Mouse (Mus musculus) cerebellum, adult 9-10 months (tissue): Measurements from ENCODE around the gene Slc25a13.

Experiments
- DNase-seq: peaks from one replicate; pipeline ENCODE4 v3.0.0; 2022

The Slc25a13 gene

GRCm38 (mm10) chr6:6105586-6105985, 111.4 kb downstream of the Slc25a13 start:
- DNase-seq = no peak

GRCm38 (mm10) chr6:6103469-6103868, 113.5 kb downstream of the Slc25a13 start:
- no peak for DNase-seq

DNA sequence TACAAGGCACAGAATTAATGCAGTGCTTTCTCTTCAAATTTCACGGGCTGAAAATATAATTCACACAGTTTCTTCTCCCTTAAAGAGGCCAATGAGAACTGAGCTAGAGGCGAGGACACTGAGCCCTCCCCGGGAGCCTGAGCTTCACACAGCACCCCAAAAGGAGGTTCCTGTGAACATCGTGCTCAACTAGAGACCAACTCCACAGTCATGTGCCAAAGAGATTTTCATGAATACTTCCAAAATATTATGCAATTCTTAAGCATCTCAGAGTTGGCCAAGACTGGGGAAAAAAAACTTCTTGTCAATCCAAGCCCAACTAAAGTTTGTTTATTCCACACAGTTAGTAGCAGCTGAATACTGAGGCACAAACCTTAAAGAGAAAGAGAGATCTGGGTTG, 115.4 kb downstream of the Slc25a13 start:
- DNase-seq = no peak

DNA sequence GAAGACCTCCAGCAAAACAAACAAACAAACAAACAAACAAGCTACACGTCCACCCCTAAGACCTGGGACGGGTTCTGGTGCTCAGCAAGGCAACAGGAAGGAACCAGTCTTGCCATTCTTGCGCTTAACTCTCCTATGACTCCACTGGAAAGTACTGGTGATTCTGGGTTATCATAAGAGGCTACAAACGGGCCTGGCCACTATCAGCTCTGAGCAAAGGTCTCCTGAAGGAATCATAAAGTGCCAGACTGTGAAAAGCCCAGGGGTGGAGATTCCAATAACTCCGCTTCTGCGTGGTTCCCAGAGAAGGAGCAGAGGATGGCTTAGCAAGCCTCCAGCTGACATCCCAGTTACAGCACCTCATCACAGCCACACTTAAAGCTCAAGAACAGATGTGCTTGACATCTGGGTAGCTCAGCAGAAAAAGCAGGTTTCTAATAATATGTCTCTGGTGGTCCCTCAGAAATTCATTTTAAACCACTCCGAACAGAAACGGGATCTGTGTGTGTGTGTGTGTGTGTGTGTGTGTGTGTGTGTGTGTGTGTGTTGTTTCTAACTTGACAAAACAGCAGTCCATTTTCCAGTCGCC, 116.0 kb downstream of the Slc25a13 start:
- DNase-seq = no peak

DNA sequence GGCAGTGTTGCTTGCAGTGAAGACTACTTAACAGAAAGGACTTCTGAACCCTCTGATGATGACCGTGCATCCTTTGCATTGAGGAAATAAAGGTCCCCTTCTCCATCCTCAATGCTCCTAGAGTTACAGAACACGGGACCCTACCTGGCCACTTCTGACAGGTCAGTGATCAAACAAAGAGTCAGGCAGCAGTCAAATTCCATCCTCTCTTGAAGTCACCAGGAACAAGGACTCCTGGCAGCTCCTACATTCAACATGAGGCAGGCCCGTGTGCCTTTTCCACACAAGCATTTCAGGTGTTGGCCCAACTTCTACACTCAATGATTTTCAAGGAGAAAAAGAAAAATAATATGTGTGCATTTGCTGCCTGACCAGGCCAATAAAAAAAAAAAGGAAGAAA, 123.0 kb downstream of the Slc25a13 start:
- no peak for DNase-seq

DNA sequence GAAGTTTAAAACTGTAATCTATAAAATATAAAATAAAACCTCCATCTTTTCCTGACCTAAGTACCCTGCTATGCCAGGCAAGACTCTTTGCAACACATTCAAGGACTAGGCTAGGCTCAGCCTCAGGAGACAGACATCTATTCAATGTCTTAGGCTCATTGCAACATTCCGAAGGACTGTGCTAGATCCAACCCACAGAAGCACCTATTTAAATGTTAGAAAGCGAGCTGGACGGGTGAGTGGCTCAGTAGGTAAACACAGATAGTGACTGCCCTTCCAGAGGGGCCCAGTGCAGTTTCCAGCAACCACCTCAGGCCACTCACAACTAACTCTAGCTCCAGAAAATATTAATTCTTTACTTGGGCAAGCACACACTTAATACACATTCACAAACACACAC, 123.5 kb downstream of the Slc25a13 start:
- no peak for DNase-seq

GRCm38 (mm10) chr6:6092497-6092896, 124.5 kb downstream of the Slc25a13 start:
- DNase-seq = no peak

GRCm38 (mm10) chr6:6091016-6091415, 126.0 kb downstream of the Slc25a13 start:
- DNase-seq = no peak

DNA sequence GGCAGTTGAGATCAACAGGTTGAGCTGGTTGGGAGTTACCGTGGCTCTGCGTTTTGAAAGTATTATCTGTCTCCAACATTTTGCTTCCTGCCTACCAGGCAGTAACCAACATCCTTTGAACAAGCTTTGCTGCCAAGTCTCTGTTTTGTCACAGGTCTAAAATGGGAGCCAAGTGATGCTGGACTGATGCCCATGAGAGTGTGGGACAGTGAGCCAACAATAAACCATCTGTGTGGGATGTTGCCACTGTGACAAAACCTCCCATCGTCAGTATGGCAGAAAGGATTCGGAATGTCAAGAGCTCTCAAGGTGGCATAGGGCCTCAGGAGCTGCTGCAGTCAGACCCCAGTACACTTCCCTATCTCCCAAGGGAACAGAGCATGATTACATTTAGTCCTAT, 128.8 kb downstream of the Slc25a13 start:
- peak; percentile 83 for DNase-seq

GRCm38 (mm10) chr6:6080484-6080883, 136.5 kb downstream of the Slc25a13 start:
- no peak for DNase-seq

DNA sequence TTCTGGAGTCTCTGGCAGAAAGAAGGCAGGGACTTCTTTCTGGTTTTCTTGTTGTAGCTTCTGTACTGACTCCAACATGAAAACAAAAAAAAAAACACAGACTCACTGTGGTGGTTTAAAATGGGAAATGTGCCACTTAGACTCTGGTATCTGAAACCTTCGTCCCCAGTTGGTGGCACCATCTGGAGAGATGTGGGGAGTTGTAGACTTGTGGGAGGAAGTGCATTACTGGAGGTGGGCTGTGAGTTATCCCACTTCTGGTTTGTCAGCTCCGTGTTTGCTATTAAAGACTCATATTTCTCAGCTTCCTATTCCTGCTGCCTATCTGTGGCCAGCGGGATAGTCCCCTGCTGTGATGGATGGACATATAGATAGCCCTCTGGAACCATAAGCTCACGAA, 139.7 kb downstream of the Slc25a13 start:
- no peak for DNase-seq

- DNase-seq = no peak
Measured at GRCm38 (mm10) chr6:6075940-6076447, 141.0 kb downstream of the Slc25a13 start.

DNA sequence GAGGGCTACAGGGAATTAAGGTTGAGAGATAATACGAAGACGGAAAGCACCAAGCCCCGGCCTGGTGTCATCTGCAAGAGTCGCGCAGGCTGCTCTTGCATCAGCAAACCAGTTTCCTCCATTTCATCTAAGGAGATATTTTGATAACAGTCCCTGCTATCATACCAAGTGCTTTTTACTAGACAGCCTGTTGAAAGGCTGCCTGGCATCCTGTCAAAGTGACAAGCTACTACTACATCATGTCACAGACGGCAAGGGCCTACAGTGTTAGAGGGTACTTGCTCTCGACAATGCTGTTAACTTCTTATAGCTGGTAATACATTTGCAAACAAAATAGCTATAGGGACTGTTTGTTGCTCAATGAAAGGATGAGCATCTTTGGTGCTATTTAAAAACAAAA, 145.9 kb downstream of the Slc25a13 start:
- no peak for DNase-seq

DNA sequence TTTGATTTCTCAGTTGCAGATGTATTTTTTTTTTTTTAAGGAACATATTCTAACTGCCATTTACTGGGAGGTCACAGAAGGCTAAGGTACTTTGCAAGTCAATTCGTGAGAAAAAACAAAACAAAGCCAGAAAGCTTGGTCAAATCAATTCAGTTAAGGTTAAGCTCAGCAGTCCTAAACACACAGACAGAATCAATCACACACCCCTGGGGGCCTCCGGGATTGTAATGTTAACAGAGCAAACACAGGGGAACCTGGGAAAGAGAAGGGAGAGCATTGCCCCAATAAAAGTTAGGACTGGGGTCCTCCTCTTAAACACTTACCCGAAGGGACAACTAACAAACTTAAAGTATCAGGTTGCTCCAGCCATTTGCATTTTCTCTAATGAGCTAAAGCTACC, 147.0 kb downstream of the Slc25a13 start:
- DNase-seq = no peak

DNA sequence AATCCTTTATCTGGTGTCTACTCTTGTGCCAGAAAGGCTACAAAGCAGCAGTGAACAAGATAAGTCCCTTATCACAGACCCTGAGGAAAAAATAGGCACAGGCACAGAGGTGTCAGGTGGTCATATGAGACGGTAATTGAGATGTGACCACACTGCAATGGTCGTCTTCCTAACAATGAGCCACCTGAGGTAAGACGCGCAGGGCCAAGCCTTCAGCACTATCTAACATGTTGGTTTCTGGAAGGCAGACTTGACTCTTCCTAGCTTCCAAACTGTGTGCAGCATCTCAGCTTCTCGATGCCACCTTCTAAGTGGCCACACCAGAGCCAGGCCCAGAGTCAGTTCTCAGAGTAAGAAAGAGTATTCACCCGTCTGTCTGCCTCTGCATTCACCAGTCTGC, 149.8 kb downstream of the Slc25a13 start:
- no peak for DNase-seq

GRCm38 (mm10) chr6:6058548-6058947, 158.4 kb downstream of the Slc25a13 start:
- DNase-seq = no peak

GRCm38 (mm10) chr6:6053946-6054345, 163.0 kb downstream of the Slc25a13 start:
- DNase-seq = no peak

GRCm38 (mm10) chr6:6052696-6053095, 164.3 kb downstream of the Slc25a13 start:
- DNase-seq = no peak

DNA sequence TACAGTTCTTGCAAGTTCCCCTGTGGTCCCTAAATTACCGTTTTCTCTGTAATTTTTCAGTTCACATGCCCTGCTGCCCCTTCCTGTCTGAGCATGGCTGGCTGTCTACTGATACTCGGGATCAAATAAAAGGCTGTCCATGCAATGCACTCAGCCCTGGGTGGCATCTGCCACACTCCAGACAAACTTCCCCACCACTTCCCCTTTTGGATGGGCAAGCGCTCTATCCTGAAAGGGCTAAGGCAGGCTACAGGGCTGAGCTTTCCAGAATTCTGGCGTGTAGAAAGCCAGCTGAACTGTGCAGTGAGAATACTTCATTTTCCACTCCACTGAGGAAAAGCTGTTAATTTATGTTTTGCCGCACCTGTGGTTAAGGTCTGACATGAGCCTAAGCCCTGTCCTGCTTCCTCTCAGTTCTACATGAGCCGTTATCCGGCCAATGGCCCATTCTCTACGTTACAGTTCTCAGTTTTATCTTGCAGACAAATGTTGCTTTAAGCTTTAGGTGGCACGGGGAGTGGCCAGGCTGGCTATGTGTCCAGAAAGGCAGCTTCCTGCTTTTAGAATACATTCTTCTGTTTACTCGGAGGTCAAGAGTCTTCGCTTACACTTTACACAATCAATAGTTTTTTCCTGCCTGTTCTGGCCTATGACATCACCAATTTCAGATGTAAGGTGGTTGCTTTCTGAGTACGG, 170.1 kb downstream of the Slc25a13 start:
- no peak for DNase-seq

DNA sequence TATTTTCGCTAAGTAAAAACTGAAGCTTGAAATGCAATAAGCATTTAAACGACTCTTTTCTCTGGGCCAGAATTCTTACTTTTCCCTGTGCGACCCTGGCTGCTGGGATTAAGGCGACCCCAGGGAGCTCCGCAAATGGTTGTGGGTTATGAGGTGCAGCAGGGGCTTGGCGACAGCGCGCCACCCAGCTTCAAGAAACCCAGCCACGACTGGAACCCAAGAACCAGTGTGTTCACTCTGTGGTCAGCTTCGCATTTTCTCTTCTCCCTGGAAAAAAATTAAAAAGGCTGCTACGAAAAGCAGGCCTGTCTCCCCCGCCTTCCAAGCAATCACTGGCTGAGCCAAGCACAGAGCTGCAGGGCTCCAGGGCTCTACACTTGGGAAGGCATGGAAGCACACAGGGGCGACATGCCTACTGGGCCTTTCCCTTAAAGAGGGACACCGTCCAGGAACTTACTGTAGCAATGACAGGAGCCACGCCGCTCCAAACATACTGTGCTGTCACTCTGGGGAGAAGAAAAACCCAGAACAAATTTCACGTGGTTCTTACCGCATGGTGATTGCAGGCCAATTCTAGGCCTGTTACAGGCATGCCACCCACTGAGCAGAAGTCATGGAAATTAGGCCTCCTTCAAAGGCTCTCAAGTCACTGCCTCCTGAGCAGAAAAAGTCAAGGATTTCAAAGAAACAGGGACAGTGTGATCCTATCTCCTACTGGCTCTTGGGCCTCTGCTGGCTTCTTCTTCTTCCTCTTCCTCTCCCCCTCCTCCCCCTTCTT, 178.0 kb downstream of the Slc25a13 start:
- DNase-seq = no peak

GRCm38 (mm10) chr6:6027664-6028063, 189.3 kb downstream of the Slc25a13 start:
- DNase-seq = no peak

DNA sequence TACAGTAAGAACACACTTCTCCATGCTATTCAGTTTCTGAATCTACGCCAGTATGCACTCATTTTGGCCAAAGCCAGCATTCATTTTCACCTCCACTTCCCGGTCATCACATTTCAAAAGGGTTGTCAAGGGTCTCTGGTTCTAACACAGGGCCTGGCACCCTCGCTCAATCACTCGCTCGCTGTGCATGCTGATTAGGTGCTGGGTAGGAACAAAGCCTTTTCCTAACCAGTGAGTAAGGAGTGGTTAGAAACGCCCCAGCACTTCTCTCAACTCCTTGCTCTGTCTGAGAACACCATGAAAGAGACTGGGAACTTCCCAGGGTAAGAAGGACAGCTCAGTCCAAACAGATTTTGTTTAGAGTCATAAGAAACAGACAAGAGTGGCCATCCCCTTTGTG, 193.0 kb downstream of the Slc25a13 start:
- no peak for DNase-seq

- no peak for DNase-seq
Measured at GRCm38 (mm10) chr6:6016931-6017330, 200.0 kb downstream of the Slc25a13 start.

GRCm38 (mm10) chr6:6015616-6016015, 201.4 kb downstream of the Slc25a13 start:
- DNase-seq = no peak
